Mouse (Mus musculus) ES-Bruce4 (cell line): ENCODE measurements around the gene Kirrel3. TPM values are rescaled to one million over a fixed set of nuclear protein-coding genes. Genes with fewer than 3 reads are reported as not detected.
A peak's percentile ranks its signal among the peaks of the same experiment; 100 is the strongest.

Experiments
- H3K27ac ChIP-seq: 2 replicates; pipeline ENCODE4 v1.5.1; 2012; ENCODE audit warnings: low read length, inconsistent platforms; ENCODE audit not compliant: insufficient read depth
- H3K27me3 ChIP-seq: 2 replicates; pipeline ENCODE4 v1.6.1; 2012; ENCODE audit warnings: mild to moderate bottlenecking, low read length, inconsistent platforms; ENCODE audit not compliant: control insufficient read depth, poor library complexity, insufficient read depth, severe bottlenecking
- H3K36me3 ChIP-seq: 2 replicates; pipeline ENCODE4 v1.6.1; 2012; ENCODE audit warnings: inconsistent platforms, mild to moderate bottlenecking, low read length, moderate library complexity; ENCODE audit not compliant: control insufficient read depth, poor library complexity, insufficient read depth, severe bottlenecking
- H3K4me1 ChIP-seq: one replicate; pipeline ENCODE4 v1.8.1; 2011; ENCODE audit warnings: low read length; ENCODE audit not compliant: control insufficient read depth, insufficient read depth
- H3K4me3 ChIP-seq: 2 replicates; pipeline ENCODE4 v1.5.1; 2011; ENCODE audit warnings: low read depth, mild to moderate bottlenecking, low read length
- H3K9ac ChIP-seq: 2 replicates; pipeline ENCODE4 v1.6.1; 2012; ENCODE audit warnings: low read depth, mild to moderate bottlenecking, inconsistent platforms; ENCODE audit not compliant: poor library complexity, severe bottlenecking
- H3K9me3 ChIP-seq: replicated peaks from 2 replicates; pipeline ENCODE4 v1.6.1; 2012; ENCODE audit warnings: mild to moderate bottlenecking, low read length, inconsistent platforms; ENCODE audit not compliant: control insufficient read depth, poor library complexity, insufficient read depth, severe bottlenecking
- CTCF ChIP-seq: IDR thresholded peaks from one replicate; pipeline ENCODE4 v1.8.1; 2011; ENCODE audit warnings: low read depth, low read length
- EP300 ChIP-seq: IDR thresholded peaks from 2 replicates; pipeline ENCODE4 v1.6.1; 2011; ENCODE audit warnings: low read depth, low read length; ENCODE audit not compliant: insufficient read depth
- POLR2A ChIP-seq: IDR thresholded peaks from one replicate; pipeline ENCODE4 v1.8.1; 2011; ENCODE audit warnings: low read length; ENCODE audit not compliant: insufficient read depth
- polyA plus RNA-seq: library from polyadenylated mRNA; stranded (reverse); fragments of >200 nt; gene quantifications from 2 replicates; pipeline ENCODE4 v1.2.4, GENCODE M21; 2011; ENCODE audit warnings: low read depth; ENCODE audit not compliant: missing spikeins, insufficient read depth, insufficient read length

Kirrel3 gene
- polyA plus RNA-seq, 1 experiment: 0.52 TPM

DNA sequence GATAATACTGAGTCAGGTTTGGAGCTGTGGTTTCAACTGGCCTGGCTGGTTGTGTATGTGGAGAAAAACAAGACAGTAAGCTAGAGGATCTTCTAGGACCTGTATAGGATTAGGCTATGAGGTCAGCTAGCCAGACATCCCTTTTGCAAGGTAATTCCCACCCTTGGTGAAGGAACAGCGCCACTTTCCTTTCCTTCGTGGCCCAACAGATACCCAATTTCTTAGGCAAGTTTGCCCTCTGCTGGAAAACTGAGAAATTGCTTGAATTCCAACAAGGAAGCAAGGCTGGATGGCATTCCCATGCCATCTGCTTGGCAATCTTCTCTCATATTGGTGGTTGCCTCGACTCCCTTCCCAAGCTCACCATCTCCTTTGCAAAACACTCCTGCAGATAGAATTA is 533.7 kb downstream of the Kirrel3 start:
- Histone ChIP-seq H3K27me3 (no peaks in the 10 kb centered on the region), H3K4me3 (no peak overlapping the region), H3K9me3 (no peaks in the 10 kb centered on the region), H3K27ac (no peak overlapping the region), H3K4me1 (no peaks in the 10 kb centered on the region), H3K36me3 (no peaks in the 10 kb centered on the region), H3K9ac (no peak overlapping the region)
- TF ChIP-seq EP300 (no peak), POLR2A (no peak), CTCF (peak; percentile 33)

GRCm38 (mm10) chr9:35020015-35020653 is 534.4 kb downstream of the Kirrel3 start:
- Histone ChIP-seq H3K27me3 (no peaks in the 10 kb centered on the region), H3K27ac (no peak overlapping the region)
- TF ChIP-seq EP300 (no peak), CTCF (no peak), POLR2A (no peak)

DNA sequence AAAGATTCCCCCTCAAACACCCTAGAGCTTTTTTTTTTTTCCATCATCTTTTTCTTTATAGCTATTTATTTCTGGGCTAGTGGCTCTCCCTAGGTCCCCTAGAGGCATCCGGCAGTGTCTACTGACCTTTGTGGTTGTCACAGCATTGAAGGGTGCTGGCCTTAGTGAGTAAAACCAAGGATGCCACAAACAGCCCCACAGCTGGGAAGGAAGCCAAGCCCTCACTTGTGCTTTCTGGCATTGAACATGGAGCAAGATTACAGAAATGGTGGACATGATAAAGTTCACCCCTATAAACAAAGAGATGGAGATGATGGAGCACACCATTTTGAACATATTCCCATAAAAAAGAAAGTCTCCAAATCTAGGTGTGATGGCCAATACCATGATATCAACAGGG is 536.0 kb downstream of the Kirrel3 start:
- Histone ChIP-seq H3K27me3 (no peaks in the 10 kb centered on the region), H3K36me3 (no peaks in the 10 kb centered on the region), H3K4me1 (no peaks in the 10 kb centered on the region), H3K9ac (no peak overlapping the region), H3K27ac (no peak overlapping the region), H3K4me3 (no peak overlapping the region), H3K9me3 (no peaks in the 10 kb centered on the region)
- TF ChIP-seq CTCF (no peak), POLR2A (no peak), EP300 (no peak)

More at GRCm38 (mm10) chr9:35020015-35020653, 534.4 kb downstream of the Kirrel3 start:
- Histone ChIP-seq H3K9me3 (no peaks in the 10 kb centered on the region), H3K9ac (no peak overlapping the region), H3K4me3 (no peak overlapping the region), H3K4me1 (no peaks in the 10 kb centered on the region), H3K36me3 (no peaks in the 10 kb centered on the region)

GRCm38 (mm10) chr9:35024591-35025496 is 539.1 kb downstream of the Kirrel3 start:
- Histone ChIP-seq H3K36me3 (no peaks in the 10 kb centered on the region), H3K27me3 (no peaks in the 10 kb centered on the region), H3K9me3 (no peaks in the 10 kb centered on the region), H3K9ac (no peak overlapping the region), H3K4me1 (no peaks in the 10 kb centered on the region), H3K27ac (no peak overlapping the region), H3K4me3 (no peak overlapping the region)
- TF ChIP-seq CTCF (no peak), POLR2A (no peak), EP300 (no peak)

GRCm38 (mm10) chr9:35026311-35026710 is 540.6 kb downstream of the Kirrel3 start:
- Histone ChIP-seq H3K4me1 (no peaks in the 10 kb centered on the region), H3K9ac (no peak overlapping the region), H3K4me3 (no peak overlapping the region), H3K36me3 (no peaks in the 10 kb centered on the region), H3K27ac (no peak overlapping the region), H3K9me3 (no peaks in the 10 kb centered on the region), H3K27me3 (no peaks in the 10 kb centered on the region)
- TF ChIP-seq CTCF (no peak), EP300 (no peak), POLR2A (no peak)

DNA sequence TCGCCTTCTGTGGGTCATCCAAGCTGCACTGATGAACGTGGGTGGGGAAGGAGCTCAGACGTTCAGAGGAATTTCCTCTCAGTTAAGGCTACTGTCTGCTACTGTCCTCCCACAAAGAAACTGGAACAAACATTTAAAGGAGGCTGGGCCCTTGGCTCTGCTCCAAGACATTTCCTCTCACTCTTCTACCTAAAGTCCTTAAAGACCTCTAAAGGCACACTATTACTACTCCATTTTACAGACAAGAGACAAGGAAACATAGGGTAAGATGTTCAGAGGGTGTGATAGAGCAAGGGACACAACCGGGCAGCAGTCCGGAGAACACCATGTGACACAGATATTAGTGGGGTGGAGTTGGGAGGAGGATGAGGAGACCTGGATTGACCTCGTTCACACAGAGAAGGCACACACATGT is 541.2 kb downstream of the Kirrel3 start:
- Histone ChIP-seq H3K27ac (no peak overlapping the region), H3K36me3 (no peaks in the 10 kb centered on the region), H3K9ac (no peak overlapping the region), H3K9me3 (no peaks in the 10 kb centered on the region), H3K4me1 (no peaks in the 10 kb centered on the region), H3K4me3 (no peak overlapping the region), H3K27me3 (no peaks in the 10 kb centered on the region)
- TF ChIP-seq POLR2A (no peak), CTCF (no peak), EP300 (no peak)
